Mouse (Mus musculus) C2C12 (cell line): ENCODE data around the gene Npr2. TPM values are rescaled to one million over a fixed set of nuclear protein-coding genes. Genes with fewer than 3 reads are reported as not detected.
A peak's percentile ranks its signal among the peaks of the same experiment; 100 is the strongest.

Experiments
- H3K27me3 ChIP-seq: one replicate; pipeline ENCODE4 v1.6.1; 2011; ENCODE audit not compliant: control insufficient read depth, insufficient read depth, insufficient read length
- H3K36me3 ChIP-seq: one replicate; pipeline ENCODE4 v1.6.1; 2011; ENCODE audit not compliant: control insufficient read depth, insufficient read depth
- H3K4me3 ChIP-seq: one replicate; pipeline ENCODE4 v1.5.1; 2011; ENCODE audit warnings: mild to moderate bottlenecking, control low read depth; ENCODE audit not compliant: poor library complexity, insufficient read depth, severe bottlenecking
- H3K79me2 ChIP-seq: one replicate; pipeline ENCODE4 v1.6.1; 2011; ENCODE audit not compliant: control insufficient read depth, insufficient read depth
- H3K79me3 ChIP-seq: one replicate; pipeline ENCODE4 v1.6.1; 2011; ENCODE audit warnings: low read depth, control low read depth
- H3ac ChIP-seq: one replicate; pipeline ENCODE3; 2011; ENCODE audit warnings: low read depth; ENCODE audit not compliant: control insufficient read depth, insufficient read length
- CTCF ChIP-seq: IDR thresholded peaks from one replicate; pipeline ENCODE4 v1.5.1; 2011; ENCODE audit not compliant: control insufficient read depth, insufficient read depth, insufficient read length
- MAX ChIP-seq: IDR thresholded peaks from one replicate; pipeline ENCODE4 v1.6.1; 2011; ENCODE audit warnings: mild to moderate bottlenecking, control low read depth
- MYOD1 ChIP-seq: IDR thresholded peaks from one replicate; pipeline ENCODE4 v1.6.1; 2011; ENCODE audit warnings: low read depth; ENCODE audit not compliant: control insufficient read depth, insufficient read length
- microRNA-seq: library from miRNA; unstranded; fragments of <30 nt; microRNA quantifications from one replicate; pipeline ENCODE4, GENCODE M21; 2019; ENCODE audit warnings: borderline microRNAs expressed
- polyA plus RNA-seq: library from polyadenylated mRNA; unstranded; fragments of >200 nt; fragmentation: generic; extraction: Trizol; gene quantifications from one replicate; pipeline ENCODE4 v1.2.1, GENCODE M21; 2012; ENCODE audit warnings: missing spikeins

Gene Npr2
- polyA plus RNA-seq, 1 experiment = 7.3 TPM

GRCm38 (mm10) chr4:43696561-43696960 lies 64.8 kb downstream of the Npr2 start:
- no peaks in the 10 kb centered on the region for H3K79me3 ChIP-seq
- TF ChIP-seq CTCF (no peak), MYOD1 (peak; percentile 38), MAX (peak; percentile 20)

DNA sequence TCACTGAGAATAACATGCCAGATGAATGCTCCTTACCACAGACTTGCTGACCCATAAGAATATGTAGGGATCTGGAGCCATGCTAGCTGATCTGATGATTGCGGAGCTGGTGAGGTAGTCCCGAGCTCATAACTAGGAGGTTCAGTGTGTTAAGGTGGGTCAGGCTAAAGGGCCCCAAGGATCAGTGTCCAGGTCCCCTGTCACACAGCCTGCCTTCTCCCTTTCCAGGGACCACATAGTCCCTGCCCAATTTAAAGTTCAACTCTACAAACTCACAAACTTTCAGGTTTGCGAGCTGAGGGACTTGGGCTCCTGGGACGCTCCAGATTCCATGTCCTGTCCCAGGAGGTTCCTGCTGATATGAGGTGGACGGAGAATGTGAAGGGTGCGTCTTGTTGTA lies 69.0 kb downstream of the Npr2 start, which contains the start of gene Olfr70:
Gene Olfr70, minus strand, starts transcription at position 101 of the 400 bp plus-strand sequence.
- TF ChIP-seq MAX = no peak
- Histone ChIP-seq H3K79me2 (no peaks in the 10 kb centered on the region), H3K4me3 (no peak within 1 kb of the TSS), H3K36me3 (no peaks in the 10 kb centered on the region), H3K79me3 (no peaks in the 10 kb centered on the region), H3K27me3 (peaks cover 22% of the 10 kb centered on the region), H3ac (no peak within 1 kb of the TSS)

More at GRCm38 (mm10) chr4:43696561-43696960, 64.8 kb downstream of the Npr2 start:
- Histone ChIP-seq H3K4me3 (no peak overlapping the region), H3K36me3 (no peaks in the 10 kb centered on the region), H3K27me3 (peaks cover 3% of the 10 kb centered on the region), H3K79me2 (no peaks in the 10 kb centered on the region), H3ac (no peak overlapping the region)

Small RNA genes within 50 kb of the gene (microRNA-seq; reads per million reads assigned to microRNA genes)
- not detected for gene Gm25262

Other genes with a start within 250 kb of the Npr2 start
- 18.8 TPM for gene Rusc2, start 250.0 kb upstream of the Npr2 start, polyA plus RNA-seq
- gene Fam166b, start 202.8 kb upstream of the Npr2 start, polyA plus RNA-seq = 0.06 TPM
- gene Tesk1, start 190.0 kb upstream of the Npr2 start, polyA plus RNA-seq = 28.9 TPM
- 1.5 TPM for gene Cd72, start 177.3 kb upstream of the Npr2 start, polyA plus RNA-seq
- not detected for gene Sit1, start 148.2 kb upstream of the Npr2 start, polyA plus RNA-seq
- gene Ccdc107, start 139.0 kb upstream of the Npr2 start, polyA plus RNA-seq = 58.9 TPM
- gene Arhgef39, start 132.2 kb upstream of the Npr2 start, polyA plus RNA-seq = 11.7 TPM
- gene Car9, start 125.0 kb upstream of the Npr2 start, polyA plus RNA-seq = 0.67 TPM
- 622 TPM for gene Tpm2, start 108.2 kb upstream of the Npr2 start, polyA plus RNA-seq
- 52.4 TPM for gene Creb3, start 69.6 kb upstream of the Npr2 start, polyA plus RNA-seq
- 158 TPM for gene Tln1, start 69.2 kb upstream of the Npr2 start, polyA plus RNA-seq
- 22.6 TPM for gene Rgp1, start 53.2 kb upstream of the Npr2 start, polyA plus RNA-seq
- 6.0 TPM for gene Gba2, start 53.1 kb upstream of the Npr2 start, polyA plus RNA-seq
- not detected for gene Msmp, start 47.4 kb upstream of the Npr2 start, polyA plus RNA-seq
- 0.04 TPM for gene Spag8, start 21.7 kb downstream of the Npr2 start, polyA plus RNA-seq
- gene Hint2, start 24.5 kb downstream of the Npr2 start, polyA plus RNA-seq = 48.0 TPM
- 0.16 TPM for gene Tmem8b, start 37.0 kb downstream of the Npr2 start, polyA plus RNA-seq
- gene Fam221b, start 37.2 kb downstream of the Npr2 start, polyA plus RNA-seq = 1.4 TPM
- gene Olfr70, start 68.9 kb downstream of the Npr2 start, polyA plus RNA-seq = not detected
- not detected for gene Olfr71, start 78.3 kb downstream of the Npr2 start, polyA plus RNA-seq
- 5.0 TPM for gene Hrct1, start 95.3 kb downstream of the Npr2 start, polyA plus RNA-seq
- gene Spaar, start 98.1 kb downstream of the Npr2 start, polyA plus RNA-seq = 0.11 TPM
- not detected for gene Olfr159, start 139.1 kb downstream of the Npr2 start, polyA plus RNA-seq
- not detected for gene Olfr156, start 192.0 kb downstream of the Npr2 start, polyA plus RNA-seq
- gene Olfr157, start 208.3 kb downstream of the Npr2 start, polyA plus RNA-seq = not detected
- not detected for gene Olfr155, start 219.6 kb downstream of the Npr2 start, polyA plus RNA-seq
- gene Reck, start 243.6 kb downstream of the Npr2 start, polyA plus RNA-seq = 0.61 TPM